Mouse (Mus musculus) T-cell, adult 2 months (primary cell): ENCODE measurements around the gene Gtf3a.

ENCODE experiments used
- DNase-seq: peaks from one replicate; pipeline ENCODE4 v3.0.0; 2022; ENCODE audit warnings: low spot score

Gene Gtf3a

DNA sequence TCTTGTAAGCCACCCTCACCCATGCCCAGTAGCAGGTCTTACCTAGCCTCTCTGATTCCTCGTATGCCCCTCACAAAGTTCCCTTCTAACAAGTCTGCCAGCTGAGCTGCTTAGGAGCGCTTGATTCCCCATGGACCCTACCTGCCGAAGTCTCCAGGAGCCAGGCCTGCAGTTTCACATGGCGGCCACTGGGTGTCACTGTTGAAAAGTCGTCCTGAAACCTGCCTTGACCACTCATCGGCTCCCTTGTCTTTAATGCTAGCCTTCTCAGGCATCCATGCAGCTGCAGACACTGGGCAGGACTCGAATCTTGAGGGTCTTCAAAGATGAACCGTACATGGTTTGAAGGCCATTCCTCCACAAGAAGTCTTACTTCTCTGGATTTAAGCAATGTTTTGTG, 34.8 kb downstream of the Gtf3a start:
- DNase-seq: peak; percentile 27

DNA sequence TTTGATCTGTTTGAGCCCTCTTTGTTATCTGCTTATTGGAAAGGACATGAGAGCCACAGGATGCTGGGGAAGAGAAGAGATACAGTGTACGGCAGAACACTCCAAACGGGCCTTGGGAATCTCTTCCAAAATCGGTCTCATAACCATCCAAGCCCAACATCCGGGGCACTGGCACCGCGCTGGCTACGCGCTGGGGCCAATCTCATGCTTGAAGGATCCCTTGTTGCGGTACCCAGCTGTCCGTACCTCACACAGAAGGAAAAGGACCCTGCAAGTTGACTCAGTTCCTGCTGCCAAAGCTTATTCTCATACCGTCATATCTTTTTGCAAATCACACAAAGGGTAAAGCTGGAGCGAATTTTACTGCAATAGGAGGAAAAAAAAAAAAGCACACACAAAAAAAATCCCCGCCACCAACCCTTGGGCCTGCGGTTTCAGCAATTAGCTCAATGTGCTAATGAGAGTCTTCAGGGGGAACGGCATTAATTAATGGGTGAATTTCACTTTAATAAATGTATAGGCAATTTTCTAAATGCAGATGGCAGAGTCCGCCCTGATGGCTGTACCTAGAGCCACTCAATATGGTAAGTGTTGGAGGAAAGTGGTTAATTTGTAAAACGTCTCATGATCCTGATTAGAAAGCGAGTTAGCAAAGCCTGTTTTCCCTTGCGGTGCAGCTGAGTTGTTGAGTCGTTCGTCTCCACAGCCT, 37.4 kb downstream of the Gtf3a start:
- no peak for DNase-seq

DNA sequence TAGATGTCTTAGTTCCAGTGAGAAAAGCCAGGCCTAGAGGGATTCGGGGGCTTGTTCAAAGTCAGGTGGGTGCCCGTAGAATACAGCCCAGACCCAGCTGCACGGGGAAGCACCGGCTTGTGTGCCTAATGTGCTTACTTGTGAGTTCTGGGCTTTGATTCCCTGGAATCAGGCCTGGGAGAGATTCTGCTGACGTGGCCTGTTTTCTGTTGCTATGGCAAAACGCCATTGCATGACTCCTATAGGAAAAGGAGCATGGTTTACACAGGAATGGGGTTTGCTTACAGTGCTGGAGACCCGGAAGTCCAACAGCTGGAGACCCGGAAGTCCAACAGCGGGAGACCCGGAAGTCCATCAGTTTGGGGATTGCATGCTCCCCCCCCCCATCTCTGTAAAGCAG, 39.1 kb downstream of the Gtf3a start:
- DNase-seq: no peak

GRCm38 (mm10) chr5:146989051-146989450, 40.6 kb downstream of the Gtf3a start:
- DNase-seq: no peak

DNA sequence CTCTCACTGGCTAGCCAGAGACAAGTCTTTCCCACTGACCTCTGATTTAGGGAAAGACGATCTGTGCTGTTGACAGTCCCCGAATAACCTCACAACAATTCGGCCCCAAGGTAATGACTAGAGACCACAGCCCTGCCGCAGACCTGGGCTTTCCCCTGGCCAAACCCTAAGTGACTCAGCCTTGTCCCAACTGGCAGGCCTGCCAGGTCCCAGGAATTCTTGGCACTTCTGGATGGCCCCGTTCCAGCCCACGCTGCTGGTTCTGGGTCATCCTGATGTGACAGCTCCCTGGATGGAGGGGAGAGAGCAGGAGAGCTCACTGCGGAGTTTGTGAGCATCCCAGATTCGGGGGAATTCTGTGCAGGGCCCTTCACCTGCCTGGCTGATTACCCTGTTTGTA, 45.1 kb downstream of the Gtf3a start:
- DNase-seq: no peak

GRCm38 (mm10) chr5:146994973-146995372, 46.5 kb downstream of the Gtf3a start:
- no peak for DNase-seq

DNA sequence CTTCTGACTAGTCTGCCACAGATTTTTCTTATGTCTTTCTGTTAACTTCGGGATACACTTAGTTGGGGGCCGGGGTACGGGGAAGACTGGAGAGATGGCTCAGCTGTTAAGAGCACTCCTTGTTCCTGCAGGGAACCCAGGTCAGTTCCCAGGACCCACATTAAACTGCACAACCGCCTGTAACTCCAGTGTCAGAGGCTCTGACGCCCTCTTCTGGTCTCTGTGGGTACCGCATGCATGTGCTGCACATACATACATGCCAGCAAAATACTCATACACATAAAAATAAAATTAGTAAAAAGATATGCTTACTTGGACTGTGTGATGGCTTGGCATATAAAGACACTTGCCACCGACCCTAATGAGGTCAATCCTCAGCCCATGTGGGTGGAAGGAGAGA, 48.4 kb downstream of the Gtf3a start:
- no peak for DNase-seq

DNA sequence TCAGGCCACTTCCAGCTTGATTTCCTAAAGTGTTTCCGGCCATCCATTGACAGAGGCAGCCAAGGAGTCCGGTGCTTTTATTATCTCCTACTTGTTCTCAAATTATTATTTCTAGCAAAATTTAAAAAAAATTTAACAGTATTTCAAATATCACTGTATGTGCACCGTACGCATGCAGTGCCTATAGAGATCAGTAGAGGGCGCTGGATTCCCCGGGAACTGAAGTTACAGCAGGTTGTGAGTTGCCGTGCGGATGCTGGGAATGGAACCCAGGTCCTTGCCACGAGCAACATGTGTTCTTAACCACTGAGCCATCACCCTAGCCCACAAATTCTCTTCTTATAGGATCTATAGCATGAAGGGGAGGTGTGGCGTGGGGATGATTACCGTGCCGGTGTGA, 50.3 kb downstream of the Gtf3a start:
- DNase-seq: no peak

- no peak for DNase-seq
These were observed 52.9 kb downstream of the Gtf3a start for GRCm38 (mm10) chr5:147001312-147001711.

DNA sequence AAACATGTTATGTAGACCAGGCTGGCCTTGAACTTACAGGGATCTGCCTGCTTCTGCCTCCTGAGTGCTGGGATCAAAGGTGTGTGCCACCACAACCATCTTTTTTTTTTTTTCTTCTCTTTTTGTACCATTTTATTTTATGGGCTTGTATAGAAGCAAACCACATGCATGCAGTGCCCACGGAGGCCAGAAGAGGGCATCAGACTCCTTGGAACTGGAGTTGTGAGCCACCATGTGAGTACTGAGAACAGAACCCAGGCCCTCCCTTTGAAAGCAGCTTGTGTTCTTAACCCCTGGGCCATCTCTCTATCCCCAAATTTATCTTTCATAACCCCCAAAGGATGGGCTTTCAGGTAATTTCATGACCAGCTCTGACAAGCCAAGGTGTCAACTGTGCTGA, 54.8 kb downstream of the Gtf3a start:
- no peak for DNase-seq
